Mouse (Mus musculus) embryo, embryonic 11.5 days (tissue): ENCODE results near the gene Frg2f1.
"Not testable (repeated sequence)": the region's sequence is repeated elsewhere in the genome, so short reads cannot be mapped to it uniquely, and the experiment has no call there.

Experiments
- DNase-seq: peaks from one replicate; pipeline ENCODE4 v3.0.0-alpha.2; 2012; ENCODE audit warnings: low read depth, low spot score

Gene Frg2f1

GRCm38 (mm10) chr4:119539031-119539824 lies at the start of gene Frg2f1:
TSS of gene Frg2f1 (minus strand) at chr4:119539529.
- peak; percentile 89 for DNase-seq

- no peak for DNase-seq
These were observed 48.7 kb upstream of the Frg2f1 start for GRCm38 (mm10) chr4:119588037-119588436.

GRCm38 (mm10) chr4:119575459-119575858 lies 36.1 kb upstream of the Frg2f1 start:
- no peak for DNase-seq

GRCm38 (mm10) chr4:119574504-119574903 lies 35.2 kb upstream of the Frg2f1 start:
- no peak for DNase-seq

GRCm38 (mm10) chr4:119572682-119573081 lies 33.4 kb upstream of the Frg2f1 start:
- DNase-seq = no peak

- DNase-seq = no peak
These were observed 27.1 kb upstream of the Frg2f1 start for GRCm38 (mm10) chr4:119566322-119566835.

- no peak for DNase-seq
These were observed 23.8 kb upstream of the Frg2f1 start for GRCm38 (mm10) chr4:119563136-119563535.

- DNase-seq = no peak
These were observed 16.1 kb upstream of the Frg2f1 start for GRCm38 (mm10) chr4:119555466-119555865.

- DNase-seq = no peak
These were observed 11.5 kb upstream of the Frg2f1 start for GRCm38 (mm10) chr4:119550864-119551263.

- DNase-seq = no peak
These were observed 1.2 kb upstream of the Frg2f1 start for GRCm38 (mm10) chr4:119540533-119540890.

- DNase-seq = peak; percentile 39
These were observed 655 bp upstream of the Frg2f1 start for GRCm38 (mm10) chr4:119539836-119540532.

GRCm38 (mm10) chr4:119537436-119537835 lies 1.9 kb downstream of the Frg2f1 start:
- no peak for DNase-seq

GRCm38 (mm10) chr4:119536615-119537014 lies 2.7 kb downstream of the Frg2f1 start, which contains the start of gene Foxj3:
TSS of gene Foxj3 (plus strand) at chr4:119537004.
- DNase-seq = not testable (repeated sequence)

- no peak for DNase-seq
These were observed 4.2 kb downstream of the Frg2f1 start for GRCm38 (mm10) chr4:119535103-119535502.

GRCm38 (mm10) chr4:119531813-119532212 lies 7.5 kb downstream of the Frg2f1 start:
- no peak for DNase-seq

GRCm38 (mm10) chr4:119526329-119526845 lies 12.9 kb downstream of the Frg2f1 start:
- no peak for DNase-seq

GRCm38 (mm10) chr4:119524466-119524865 lies 14.9 kb downstream of the Frg2f1 start:
- DNase-seq = no peak

GRCm38 (mm10) chr4:119524010-119524409 lies 15.3 kb downstream of the Frg2f1 start:
- no peak for DNase-seq

- no peak for DNase-seq
These were observed 15.8 kb downstream of the Frg2f1 start for GRCm38 (mm10) chr4:119523575-119523974.

GRCm38 (mm10) chr4:119512731-119513141 lies 26.6 kb downstream of the Frg2f1 start:
- DNase-seq = no peak

- DNase-seq = no peak
These were observed 27.7 kb downstream of the Frg2f1 start for GRCm38 (mm10) chr4:119511591-119511990.

- no peak for DNase-seq
These were observed 40.9 kb downstream of the Frg2f1 start for GRCm38 (mm10) chr4:119498319-119498848.
